Mouse (Mus musculus): Measurements from ENCODE around the gene Glrx5.
A peak's percentile ranks its signal among the peaks of the same experiment; 100 is the strongest.

The Glrx5 gene

DNA sequence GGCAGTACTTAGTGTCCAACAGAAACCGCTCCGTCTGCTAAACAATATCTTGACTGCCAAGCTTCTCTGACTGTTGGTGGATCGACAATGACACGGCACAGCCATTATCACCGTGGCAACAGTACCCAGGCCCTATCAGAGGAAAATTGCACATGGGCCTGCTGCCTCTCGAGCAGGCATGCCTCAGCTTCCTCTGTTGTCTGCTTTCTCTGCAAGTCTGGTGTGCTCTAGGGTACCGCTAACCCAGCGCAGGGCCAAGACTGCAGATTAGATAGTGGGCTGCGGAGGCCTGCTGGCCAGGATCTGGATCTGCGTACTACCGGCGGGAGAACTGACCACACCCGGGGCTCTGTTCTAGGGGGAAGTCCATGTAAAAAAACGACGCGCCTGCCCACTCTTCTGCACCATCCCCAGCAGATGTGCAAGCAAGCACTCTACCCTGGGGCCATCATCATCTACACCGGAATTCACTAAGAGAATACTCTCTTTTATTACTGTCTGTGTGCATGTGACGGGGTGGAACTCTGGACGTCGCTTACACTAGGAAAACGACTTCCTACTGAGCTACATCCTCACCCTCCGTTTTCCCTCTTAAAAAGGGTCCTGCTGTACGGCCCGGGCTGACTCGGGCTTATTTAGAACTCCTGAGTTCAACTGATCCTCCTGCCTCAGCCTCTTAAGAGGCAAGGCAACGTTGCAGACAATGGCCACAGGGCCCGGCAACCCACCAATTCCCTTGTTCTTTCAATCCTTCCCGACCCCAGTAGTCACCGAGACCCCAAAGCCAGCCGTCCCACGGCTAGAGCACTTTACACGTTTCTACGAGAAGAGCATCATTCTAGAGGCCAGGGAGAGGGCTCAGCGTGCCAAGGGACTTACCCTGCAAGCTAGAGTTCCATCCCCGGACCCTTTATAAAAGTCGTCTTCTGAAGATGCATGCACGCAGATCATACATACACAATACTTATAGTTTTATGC is 1.1 kb upstream of the Glrx5 start:
- DNase-seq = no peak

DNA sequence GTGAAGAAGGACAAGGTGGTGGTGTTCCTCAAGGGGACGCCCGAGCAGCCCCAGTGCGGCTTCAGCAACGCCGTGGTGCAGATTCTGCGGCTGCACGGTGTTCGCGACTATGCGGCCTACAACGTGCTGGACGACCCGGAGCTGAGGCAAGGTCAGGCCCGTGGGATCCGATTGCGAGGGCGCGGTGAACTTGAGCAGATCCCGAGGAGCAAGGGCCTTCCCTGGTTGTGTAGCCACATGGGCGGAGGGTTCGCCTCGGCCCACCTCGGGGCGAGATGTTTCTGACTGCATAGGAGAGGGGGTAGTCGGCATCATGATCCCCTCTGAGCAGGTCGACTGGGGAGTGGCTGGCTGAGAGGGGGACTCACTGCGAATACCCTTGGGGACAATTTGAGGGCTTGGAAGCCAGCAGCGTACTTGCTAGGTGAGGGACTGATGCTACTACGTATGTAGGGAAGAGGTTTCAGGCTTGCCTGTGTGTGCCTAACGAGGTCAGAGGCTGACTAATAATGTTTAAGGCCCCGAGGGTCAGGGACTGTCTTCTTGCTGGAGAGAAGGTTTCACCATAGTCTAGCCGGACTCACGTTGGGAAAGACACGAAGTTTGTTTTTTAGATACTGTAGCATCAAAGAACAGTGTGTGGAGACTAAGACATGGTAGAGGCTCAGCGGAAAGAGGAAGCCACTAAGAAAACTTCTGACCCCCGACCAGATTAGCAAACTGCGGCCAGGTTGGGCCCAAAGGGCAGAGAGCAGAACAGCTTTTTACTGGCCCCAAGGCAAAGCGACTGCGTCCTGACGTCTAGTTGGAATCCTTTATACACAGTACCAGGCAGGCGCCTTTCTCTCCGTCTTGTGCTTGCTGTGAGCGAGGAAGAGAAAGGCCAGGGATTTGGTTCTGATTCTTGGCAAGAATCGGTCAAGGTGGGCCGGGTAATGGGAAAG is 616 bp downstream of the Glrx5 start:
- DNase-seq = no peak

DNA sequence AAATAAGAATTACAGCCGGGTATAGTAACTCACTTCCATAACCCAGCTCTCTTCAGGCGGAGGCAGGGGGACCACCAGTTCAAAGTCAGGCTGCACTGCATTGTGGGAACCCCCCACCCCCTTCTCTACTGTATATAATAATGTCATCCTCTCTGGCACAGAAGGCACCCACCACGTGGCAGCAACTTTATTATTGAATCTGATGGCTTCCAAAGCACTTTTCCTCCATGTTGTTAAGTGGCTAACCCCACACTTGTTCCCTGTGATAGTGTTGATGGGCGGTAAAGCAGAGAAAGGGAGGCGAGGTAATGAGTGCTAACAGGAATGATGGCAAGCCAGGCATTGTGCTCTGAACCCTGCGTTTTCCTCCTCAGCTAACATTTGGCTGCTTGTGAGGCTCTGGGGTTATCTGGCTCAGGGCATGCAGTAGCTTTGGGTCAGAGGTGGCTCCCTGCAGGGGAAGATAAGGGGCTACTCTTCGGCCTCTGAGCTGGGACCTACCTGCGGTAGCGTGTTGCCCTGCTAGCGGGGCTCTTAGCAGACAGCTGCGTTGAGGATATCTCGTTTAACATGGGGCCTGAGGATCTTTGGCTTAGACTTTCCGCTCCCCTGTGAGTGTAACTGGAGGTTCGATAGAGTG is 1.8 kb downstream of the Glrx5 start:
- no peak for DNase-seq

DNA sequence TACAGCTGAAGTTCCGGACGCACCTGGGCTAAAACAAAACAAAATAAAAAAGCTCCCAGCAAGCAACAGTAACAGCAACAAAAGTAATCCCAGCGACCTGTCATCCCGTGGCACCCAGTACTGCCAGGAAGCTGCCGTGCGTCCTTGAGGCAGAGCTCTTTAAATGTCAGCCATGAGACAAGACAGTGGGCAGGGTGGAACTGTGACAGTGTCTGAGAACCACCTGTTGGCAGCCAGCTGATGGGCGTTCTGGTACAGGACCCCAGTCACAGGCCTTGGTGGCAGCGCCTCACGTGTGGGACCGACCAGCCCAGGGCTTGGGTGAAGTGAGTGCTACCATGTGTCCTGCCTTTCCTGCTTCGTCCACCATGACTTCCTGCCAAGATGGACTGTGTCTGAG is 5.7 kb downstream of the Glrx5 start:
- no peak for DNase-seq

DNA sequence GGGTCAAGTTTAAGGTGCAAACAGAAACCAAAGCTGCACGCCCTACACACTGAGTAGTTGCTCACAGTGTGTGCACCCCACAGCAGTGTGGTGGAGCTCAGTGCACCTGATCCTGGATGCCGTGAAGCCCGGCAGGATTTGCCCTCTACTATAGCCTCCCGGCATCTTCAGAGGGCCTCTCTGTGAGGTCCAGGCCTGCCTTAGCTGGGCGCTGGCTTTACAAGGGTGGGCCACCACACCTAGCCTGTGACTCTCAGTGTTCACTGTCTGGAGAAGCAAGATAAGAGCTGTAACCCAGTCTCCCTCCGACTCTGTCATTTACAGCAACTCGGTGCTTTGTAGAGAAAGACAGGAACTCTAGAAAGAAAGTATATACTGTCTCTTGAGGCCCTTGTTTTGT is 6.4 kb downstream of the Glrx5 start:
- DNase-seq = no peak

DNA sequence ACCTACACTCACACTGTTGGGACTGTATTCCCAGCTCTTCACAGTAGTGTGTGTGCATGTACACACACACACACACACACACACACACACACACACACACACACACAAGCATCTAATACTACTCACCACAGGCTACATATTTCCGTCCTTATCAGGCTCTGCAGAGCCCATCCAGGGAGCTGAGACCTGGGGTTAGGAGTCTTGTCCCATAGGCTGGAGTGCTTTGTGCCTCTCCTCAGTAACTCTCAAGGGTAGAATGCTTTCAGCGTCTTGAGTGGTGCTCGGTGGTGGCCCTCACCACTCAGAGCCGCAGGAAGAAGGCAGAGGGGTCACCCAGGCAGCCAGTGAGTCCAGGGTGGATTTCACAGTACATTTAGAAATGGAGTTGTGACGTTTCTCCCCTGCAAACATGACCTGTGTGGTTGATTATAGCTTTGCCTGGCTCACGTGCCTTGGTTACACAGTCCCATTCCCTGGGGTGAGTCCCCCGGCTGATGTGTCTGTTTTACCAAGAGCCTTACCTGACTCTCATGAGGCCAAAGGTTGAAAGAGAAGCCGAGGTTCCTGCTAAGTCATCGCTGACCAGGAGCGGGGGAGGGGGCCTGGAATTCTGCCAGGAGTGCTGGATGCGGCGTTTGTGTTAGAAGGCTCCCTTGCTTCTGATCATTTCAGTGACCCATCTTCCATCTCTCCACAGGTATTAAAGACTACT is 7.2 kb downstream of the Glrx5 start:
- DNase-seq = no peak

DNA sequence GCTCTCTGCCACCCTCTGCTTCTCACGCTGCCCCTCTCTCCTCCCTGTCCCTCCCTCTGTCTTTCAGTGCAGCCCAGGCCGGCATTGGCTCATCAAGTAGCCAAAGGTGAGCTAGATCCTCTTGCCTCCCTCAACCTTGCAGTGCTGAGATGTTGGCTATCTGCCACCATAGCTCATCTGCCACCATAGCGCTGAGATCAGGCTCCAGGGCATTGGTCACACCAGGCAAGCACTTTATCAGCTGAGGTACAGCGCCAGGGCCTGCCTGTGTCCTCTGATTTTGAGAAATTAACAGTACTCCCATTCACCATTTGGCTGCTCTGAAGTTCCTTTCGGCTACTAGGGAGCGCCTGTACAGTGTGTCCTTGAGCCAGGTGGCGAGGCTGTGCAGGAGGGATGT is 8.5 kb downstream of the Glrx5 start:
- DNase-seq = no peak

DNA sequence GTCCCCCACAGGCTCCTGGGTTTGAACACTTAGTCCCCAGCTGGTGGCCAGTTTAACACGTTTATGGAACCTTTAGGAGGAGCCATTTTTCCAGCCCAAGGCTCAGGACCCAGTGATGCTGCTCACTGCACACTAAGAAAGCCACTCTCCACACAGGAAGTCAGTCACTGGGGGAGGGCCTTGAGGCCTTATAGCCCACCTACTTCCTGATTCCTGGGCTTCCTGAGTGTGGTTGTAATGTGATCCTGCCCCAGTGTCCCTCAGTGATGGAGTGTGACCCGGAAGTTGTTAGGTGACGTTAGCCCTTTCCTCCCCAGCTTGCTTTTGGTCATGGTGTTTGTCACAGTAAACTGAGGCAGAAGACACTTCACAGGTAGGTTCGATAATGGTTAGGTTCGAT is 10.6 kb downstream of the Glrx5 start:
- no peak for DNase-seq

DNA sequence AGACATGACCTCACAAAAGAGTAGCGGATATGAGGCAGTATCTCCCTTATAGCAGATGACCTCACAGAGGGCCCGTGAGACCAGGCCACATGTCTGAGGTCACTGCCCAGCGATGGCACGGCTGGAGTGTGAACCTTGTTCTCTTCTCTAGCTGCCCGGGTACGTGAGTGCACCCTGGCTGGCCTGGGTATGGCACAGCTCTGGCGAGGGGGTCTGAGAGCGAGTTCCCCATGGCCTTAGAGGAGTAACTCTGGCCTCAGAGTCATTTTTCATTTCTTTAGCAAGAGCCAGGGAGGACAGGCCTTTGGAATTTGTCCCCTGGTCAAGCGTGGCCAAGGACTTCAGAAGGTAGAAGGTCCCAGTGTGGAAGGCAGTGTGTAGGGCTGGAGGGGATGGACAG is 12.3 kb downstream of the Glrx5 start:
- no peak for DNase-seq

DNA sequence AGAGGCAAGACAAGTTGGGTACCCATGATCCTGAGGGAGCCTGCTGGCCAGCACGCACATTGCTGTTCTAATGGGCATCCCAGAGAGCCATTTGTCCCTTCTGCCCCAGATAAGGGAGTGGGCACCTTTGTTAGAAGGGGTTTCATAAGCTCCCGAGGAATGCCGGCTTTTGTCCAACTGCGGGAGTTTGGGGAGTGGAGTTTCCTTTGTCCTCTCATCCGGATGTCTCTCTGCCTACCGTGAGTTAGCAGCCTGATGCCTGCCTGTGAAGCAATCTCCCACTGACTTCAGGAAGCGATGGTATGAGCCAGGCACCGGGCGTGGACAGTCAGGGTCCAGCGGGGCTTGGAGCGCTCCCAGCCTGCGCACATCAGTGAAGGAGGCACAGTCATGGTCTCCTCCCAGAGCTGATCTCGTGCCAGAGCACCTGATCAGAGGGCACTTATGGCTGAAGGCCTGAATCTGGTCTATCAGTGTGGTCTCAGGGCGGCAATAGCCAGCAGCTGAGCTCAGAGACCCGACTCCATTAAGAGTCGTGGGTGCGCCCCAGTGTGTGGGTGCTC is 15.9 kb downstream of the Glrx5 start:
- no peak for DNase-seq

DNA sequence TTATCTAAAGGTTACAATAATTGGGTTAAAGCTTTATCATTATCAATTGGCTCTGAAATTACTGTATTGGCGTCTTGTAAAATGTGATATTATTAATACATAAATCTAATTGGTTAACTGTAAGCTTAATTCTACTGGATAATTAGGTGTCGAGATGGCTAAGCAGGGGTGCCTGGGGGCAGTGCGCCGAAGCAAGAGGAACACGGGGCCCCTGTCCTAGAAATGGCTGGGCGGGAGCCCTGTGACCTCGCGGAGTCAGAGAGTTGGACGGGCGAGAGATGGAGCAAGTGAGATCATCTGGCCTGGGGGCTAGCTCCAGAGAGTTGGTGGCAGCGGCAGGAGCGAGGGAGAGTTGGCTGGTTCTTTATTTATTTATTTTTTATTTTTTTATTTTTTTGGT is 17.3 kb downstream of the Glrx5 start:
- no peak for DNase-seq

DNA sequence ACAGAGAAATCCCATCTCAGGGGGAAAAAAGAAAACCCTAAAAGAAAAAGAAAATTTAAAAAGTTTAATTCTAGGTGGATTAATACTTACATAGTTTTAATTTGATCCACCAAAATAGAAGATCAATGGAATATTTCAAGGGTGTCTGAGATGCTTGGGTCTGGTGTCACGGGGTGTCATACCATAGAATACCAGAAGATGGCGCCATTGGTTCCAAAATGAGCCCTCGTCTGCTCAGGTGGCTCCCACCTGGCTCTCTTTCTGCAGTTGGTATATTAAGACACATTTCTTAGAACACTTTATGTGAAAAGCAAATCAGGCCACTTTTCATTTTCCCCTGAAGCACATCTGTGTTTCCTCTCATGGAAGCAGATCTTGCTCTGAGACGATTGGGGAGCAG is 18.4 kb downstream of the Glrx5 start:
- peak; percentile 49 for DNase-seq

DNA sequence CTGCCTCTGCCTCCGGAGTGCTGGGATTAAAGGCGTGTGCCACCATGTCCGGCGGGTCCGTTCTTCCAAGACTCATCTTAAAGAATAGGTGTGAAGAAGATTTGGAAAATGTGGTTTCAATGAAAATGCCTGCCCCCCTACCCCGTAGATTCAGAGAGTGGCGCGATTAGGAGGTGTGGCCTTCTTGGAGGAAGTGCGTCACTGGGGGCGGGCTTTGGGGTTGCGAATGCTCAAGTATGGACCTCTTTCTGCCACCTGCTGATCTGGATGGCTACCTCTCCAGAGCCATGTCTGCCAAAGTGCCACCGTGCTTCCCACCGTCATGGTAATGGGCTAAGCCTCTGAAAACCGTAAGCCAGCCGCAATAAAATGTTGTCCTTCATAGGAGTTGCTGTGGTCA is 21.6 kb downstream of the Glrx5 start:
- DNase-seq = no peak

DNA sequence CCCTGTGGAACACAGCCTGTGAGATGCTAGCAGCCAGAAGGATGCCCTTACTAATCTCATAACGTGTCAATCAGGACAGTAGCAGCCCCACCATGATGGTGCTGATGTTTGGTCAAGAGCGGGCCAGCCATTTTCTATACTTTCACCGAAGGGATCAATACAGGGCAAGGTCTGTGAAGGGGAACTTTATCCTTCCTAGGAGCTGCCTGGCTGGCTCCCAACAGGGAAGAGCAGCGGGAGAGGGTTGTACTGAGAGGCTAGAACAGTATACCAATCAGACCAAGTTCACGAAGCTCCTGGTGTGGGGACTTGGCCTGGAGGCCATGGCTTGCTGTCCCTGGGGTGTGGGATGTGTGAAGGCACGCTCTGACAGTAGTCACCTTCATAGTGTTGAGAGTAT is 22.8 kb downstream of the Glrx5 start:
- DNase-seq = no peak

DNA sequence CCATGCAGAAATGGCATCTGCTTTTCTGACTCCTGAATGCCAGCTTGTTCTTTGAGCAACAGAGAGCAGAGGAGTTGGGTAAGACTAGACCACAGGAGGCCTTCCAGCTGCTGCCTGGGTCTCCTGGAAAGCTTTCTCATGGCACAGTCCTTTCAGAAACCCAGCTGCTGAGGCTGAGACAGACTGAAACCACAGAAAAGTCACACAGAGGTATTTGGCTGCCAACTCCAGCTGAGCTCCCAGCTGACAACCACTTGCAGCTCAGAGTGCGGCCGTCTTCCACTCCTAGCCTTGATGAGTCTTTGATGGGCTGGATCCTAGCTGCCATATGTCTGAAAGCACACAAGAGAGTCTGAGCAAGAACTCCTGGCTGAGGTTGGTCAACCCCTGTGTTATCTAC is 27.5 kb downstream of the Glrx5 start:
- no peak for DNase-seq

DNA sequence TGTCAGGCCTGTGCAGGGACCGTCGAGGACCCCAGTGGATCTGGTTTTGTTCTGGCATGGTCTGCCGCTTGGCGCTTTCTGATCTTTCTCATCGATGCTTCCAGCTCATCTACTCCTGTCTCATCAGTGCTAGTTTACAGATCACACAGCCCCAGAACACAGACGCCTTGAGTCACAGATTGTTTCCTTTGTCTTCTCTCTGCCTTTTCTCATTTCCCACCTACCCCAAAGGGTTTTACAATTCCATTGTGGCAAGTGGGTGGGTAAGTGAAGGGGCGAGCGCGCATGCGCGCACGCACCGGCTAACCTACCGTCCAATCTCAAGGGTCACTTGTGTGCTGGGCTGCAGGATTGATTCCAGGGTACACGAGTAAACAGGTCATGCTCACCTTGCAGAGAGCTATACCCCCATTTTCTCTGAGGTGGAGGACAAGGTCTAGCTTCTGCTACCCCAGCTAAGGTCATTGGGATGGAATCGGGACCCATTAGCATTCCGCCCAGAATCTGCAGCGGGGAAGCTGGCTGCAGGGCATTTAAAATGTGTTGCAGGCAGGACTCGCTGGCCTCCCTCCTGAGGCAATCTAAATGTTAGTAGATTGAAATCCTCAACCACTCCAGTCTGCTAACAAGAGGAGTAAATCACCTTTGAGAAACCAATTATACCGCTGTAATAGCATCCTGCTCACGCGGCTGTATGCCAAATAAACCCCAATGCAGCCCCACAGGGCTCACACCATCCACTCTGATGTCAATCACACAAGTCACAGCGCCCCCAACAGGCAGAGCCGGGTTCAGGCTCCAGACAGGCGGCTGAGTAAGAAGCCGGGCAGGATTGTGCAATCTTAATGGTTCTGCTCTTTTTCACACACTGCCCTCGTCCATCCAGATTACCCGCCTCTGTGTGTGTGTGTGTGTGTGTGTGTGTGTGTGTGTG is 31.0 kb downstream of the Glrx5 start:
- no peak for DNase-seq

DNA sequence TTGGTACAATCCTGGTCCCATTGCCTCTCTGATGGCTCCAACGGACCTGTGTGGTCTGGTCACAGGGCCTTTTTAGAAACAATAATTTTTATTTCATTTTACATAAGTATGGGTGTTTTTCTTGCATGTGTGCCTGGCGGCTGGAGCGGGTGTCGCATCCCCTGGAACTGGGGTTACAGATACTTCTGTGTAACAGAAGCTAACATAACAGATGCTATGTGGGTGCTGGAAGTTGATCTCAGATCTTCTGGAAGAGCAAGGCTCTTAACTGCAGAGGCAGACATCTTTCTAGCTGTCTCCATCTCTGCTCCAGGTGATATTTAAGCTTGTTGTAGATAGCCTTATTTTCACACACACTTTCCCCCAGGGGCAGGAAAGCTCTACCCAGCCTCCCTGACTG is 31.7 kb downstream of the Glrx5 start:
- no peak for DNase-seq

DNA sequence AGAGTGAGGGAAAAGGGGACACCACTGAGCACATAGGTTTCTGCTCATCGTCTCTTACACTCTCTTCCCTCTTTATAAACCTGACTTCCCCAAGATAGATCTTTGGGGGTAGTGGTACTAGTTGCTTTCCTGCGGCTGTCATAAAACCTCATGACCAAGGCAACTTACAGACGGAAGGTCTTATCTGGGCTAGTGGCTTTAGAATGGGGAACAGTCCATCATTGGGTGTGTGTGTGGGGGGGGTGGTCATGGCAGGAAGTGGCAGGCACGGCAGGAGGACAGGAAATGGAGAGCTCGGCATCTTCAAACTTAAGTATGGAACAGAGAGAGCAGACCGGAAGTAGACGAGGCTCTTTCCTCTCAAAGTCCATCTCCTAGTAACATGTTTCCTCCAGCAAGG is 32.6 kb downstream of the Glrx5 start:
- no peak for DNase-seq

DNA sequence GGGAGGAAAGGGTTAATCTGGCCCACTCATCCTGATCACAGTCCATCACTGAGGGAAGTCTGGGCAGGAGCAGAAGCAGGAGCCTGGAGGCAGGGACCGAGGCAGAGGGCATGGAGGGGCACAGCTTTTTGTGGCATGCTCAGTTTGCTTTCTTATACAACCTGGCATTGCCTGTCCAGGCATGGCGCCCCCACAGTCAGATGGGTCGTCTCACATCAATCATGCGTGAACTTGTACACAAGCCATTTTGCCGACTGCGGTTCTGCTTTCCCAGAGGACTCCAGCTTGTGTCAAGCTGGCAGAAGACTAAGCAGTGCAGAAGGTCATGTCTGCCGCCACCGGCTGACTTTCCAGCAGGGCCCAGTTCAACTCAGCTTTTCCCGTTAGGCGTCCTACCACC is 34.0 kb downstream of the Glrx5 start:
- no peak for DNase-seq

DNA sequence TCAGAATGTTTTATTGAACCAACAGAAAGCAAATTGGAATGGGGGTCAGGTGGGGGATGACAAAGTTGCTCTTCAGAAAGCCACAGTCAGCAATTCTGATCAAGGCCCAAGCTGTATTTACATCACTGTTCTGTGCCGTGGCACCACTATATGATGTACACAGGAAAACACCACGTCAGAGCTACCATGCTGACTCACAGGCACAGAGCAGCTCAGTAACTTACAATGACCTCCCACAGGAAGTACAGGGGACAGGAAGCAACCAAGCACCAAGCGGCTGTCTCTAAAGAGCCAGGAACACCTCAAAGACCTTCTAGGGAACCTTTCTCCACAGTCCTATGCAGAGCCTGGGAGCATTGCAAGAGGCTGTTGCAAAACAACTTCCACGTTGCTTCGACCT is 36.4 kb downstream of the Glrx5 start:
- DNase-seq = no peak

DNA sequence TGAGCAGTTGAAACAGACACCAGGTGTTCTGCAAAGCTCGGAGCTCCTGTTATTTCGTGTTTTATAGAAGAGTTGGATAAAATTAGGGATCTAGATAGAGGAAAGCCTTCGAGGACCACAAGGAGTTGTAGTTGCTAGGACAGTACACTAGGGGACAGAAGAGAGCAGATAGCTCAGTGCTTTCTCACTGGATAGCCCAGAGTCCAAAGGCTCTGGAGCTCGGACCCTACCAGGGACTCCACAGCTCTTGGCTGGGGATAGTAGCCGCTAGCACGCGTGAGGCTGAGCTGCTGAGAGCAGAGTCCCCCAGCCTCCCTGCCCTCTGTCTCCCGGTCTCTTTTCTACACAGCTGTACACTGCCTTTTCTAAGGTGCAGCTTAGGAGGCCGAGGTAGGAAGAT is 41.2 kb downstream of the Glrx5 start:
- DNase-seq = no peak
